Mouse (Mus musculus) ES-E14 (cell line): ENCODE measurements around the gene Clstn1.

Source experiments
- CHD2 ChIP-seq: IDR thresholded peaks from 2 replicates; pipeline ENCODE4 v1.6.1; 2014; ENCODE audit warnings: mild to moderate bottlenecking, low read depth, low read length, inconsistent platforms
- HCFC1 ChIP-seq: IDR thresholded peaks from 2 replicates; pipeline ENCODE4 v1.6.1; 2012; ENCODE audit warnings: low read length, inconsistent platforms, borderline replicate concordance; ENCODE audit not compliant: insufficient read depth
- ZC3H11A ChIP-seq: IDR thresholded peaks from 2 replicates; pipeline ENCODE4 v1.6.1; 2012; ENCODE audit warnings: low read depth, mild to moderate bottlenecking, inconsistent platforms, low read length, borderline replicate concordance
- ZNF384 ChIP-seq: IDR thresholded peaks from 2 replicates; pipeline ENCODE4 v1.6.1; 2012; ENCODE audit warnings: low read depth, low read length, inconsistent platforms

DNA sequence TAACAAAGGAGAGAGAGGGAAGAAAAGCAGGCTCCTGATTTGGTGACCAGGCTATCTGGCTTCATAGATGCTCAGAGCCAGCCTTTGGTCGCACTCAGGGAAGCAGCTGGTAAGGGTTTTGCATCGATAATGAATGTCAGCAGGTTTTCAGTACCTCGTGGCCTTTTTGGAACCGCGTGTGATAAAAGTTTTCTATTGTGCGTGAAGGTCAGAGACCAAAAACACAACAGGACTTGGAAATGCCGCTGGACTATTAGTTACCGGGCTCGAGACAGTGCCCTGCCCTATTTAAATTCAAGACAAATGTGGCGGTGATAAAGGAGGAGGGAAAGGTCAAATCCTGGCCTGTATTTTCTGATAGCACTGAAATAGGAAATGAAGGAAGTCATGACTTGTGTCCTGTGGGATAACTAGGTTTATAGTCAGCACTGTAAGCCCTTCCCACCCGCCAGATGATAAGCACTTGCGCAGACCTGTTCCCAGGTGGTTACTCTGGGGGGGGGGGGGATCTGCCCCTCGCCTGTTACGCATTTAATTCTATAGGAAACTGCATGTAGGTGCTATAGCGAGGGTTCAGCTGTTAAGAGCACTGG is 20.6 kb downstream of the Clstn1 start:
- no peak for TF ChIP-seq CHD2
- no peak for TF ChIP-seq ZNF384
- TF ChIP-seq HCFC1: no peak
- TF ChIP-seq ZC3H11A: no peak
